Mouse (Mus musculus): ENCODE measurements around the gene Esrrg.

The Esrrg gene

DNA sequence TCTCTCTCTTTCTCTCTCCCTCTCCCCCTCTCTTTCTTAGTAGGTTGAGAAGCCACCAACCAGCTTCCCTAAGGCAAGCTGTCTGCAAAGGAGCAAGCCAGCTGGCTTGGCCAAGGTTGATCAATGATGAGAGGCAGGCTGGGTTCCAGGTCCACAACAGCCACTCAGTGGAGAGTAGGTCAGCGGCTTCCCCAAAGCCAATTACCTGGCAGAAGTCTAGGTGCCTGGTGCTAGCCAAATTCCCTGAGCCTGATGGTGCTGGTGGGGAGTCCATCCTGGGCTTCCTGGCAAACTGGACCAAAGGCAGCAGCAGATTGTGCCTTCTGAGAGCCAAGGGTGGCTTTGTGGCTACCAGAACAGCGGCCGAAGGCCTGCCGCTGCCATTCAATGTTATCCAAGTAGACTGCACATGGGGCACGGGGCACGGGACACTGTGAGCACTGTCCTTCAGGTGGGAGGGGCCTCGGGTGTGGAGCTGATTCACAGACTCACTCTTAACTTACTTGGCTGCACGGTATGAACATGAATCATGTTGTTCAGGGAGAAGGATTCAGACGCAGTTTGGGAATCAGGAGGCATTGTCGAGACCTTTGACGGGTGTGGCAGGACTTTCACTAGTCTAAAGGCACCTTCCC is 469.1 kb downstream of the Esrrg start:
- no peak for DNase-seq (ENCODE audit: low read depth, low spot score)

GRCm38 (mm10) chr1:188080261-188080875 is 471.8 kb downstream of the Esrrg start:
- no peak for DNase-seq (ENCODE audit: low read depth, low spot score)

GRCm38 (mm10) chr1:188082665-188083640 is 474.4 kb downstream of the Esrrg start:
- no peak for DNase-seq (ENCODE audit: low read depth, low spot score)

DNA sequence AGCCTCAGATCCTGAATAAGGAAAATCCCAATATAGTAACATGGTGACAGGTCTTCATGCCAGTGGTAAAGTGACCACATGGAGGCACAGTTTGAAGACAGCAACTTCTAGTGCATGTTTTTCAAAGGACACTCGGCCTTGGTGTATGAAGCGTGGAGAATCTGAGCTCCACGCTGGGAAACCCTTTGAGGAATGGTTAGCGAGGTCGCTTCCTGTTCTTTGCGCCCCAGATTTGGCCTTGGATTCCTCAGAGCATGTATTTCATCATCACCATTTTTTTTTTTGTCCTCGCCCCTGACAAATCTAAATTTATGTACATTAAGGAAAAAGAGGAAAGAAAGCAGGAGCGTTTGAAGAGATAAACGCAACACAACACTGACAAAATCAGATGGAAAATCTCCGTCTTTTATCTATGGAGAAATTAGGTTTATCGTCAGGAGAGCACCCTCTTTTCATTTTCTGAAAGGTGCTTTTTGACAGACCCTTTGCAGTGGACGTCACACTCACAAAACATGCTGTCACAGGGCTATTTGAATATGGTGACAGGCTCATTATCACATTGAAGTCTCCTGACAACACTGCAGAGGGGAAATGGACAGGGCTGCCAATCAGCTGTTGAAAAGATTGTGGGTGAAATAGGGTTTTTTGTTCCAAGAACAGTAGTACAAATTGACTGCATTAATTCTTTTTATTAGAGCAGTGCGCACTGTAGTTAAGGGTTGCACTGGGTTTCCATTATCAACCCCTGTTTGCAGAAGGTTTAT is 476.7 kb downstream of the Esrrg start:
- no peak for DNase-seq (ENCODE audit: low read depth, low spot score)

DNA sequence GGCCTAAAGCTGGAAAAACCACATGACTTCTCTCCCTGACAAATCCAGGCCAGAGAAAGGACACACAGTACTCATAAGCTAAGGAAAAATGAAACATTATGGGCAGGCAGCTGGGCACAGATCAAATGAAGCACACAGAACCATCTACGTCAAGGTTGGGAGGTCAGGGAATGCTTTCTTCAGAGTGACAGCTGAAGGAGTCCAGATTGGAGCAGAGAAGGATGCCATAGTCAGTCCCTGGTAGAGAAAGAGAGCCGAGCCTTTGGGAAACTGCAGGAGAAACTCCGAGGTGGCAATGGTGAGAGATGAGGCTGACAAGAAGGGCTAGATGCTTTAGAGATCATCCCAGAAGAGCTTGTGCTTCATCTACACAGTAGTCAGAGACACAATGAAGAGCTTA is 485.1 kb downstream of the Esrrg start:
- DNase-seq (ENCODE audit: low read depth, low spot score), result no peak

DNA sequence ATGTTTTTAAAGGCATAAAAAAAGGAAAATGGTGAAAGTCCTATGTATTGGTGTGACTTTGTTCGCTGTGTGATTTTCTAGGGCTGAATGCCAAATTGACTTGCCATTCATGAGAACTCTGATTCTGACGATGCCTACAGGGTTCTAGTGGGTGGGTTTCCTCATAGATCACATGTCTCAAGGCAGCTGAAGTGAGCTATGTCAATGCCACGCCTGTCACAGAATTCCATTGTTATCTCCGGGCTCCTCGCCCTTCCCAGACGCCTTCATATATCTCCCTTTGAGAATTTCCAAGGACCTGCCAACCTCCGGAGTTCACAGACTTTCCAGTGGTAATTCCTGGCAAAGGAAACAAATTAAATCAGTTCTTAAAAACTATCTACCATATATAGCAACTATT is 493.2 kb downstream of the Esrrg start:
- DNase-seq (ENCODE audit: low read depth, low spot score), result no peak

DNA sequence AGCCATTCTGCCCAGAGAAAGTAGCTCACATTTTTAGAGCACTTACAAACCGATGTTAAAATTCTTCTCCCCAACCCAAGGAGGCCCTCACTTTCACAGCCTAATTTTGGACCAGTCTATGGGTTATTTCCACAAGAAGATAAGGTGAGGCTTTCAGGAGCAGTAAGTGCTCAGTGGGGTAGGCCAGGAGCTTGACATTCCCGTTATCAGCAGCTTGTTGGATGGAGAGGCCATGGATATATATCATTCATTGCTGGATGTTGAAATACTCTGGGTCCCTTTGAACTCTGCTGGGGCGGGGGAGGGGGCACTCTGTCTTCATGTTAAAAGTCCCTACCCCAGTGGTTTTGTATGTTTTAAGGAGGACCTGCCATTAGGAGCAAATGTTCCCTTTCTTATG is 494.6 kb downstream of the Esrrg start:
- DNase-seq (ENCODE audit: low read depth, low spot score), result no peak

DNA sequence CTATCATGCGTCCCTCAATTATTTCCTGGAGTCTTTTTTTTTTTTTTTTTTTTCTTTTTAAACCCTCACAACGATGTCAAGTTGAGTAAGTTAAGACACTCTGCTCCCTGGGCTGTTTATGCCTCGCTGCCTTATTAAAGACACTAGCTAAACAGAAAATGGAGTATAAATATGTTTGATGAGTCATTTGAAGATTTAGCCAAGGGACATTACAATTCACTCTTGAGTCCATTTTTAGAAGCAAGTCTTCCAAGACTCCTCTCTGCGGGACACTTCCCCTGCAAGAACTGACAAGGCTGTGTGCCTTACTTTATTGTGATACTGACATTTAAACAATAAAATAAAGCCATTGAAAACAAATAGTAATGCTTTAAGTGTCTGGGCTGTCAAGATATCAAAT is 496.9 kb downstream of the Esrrg start:
- DNase-seq (ENCODE audit: low read depth, low spot score), result no peak

DNA sequence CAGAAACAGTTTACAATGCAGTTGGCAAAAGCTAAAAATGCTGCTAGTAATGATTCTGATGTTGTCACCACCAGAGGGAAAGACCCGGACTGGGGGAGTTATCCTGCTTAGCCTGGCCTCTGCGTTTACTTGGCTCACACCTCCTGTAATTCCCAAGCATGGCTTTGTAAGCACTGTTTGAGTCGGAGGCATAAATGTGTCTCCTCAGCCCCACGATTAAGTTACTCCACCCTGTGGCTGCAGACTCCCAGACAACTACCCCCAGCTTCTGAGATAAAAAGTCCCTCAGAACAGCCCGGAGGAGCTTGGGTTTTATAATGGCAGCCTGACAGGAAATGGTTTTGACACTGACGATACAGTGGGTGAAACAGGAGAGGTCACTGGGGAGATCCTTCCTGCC is 499.4 kb downstream of the Esrrg start:
- DNase-seq (ENCODE audit: low read depth, low spot score), result no peak

GRCm38 (mm10) chr1:188111552-188111951 is 503.0 kb downstream of the Esrrg start:
- no peak for DNase-seq (ENCODE audit: low read depth, low spot score)

- DNase-seq (ENCODE audit: low read depth, low spot score), result no peak
Measured at GRCm38 (mm10) chr1:188113240-188113639, 504.6 kb downstream of the Esrrg start.

DNA sequence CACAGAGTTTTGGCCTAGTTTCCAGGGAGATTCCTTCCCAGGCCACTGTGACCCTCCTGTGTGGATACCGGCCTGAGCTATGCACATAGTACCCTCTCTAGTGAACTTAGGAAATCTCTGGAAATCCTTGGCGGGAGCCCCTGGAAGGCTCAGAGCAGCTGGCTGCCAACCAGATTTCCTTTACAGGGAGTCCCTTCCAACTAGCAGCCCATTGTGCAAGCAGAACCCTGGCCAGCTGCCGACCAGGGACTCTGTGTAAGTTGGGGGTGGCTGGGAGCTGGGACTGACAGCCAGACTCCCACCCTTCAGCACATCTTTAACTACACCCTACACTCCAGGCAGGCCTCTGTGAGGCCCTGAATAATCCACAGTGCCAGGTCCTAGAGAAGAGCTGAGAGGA is 509.5 kb downstream of the Esrrg start:
- no peak for DNase-seq (ENCODE audit: low read depth, low spot score)

DNA sequence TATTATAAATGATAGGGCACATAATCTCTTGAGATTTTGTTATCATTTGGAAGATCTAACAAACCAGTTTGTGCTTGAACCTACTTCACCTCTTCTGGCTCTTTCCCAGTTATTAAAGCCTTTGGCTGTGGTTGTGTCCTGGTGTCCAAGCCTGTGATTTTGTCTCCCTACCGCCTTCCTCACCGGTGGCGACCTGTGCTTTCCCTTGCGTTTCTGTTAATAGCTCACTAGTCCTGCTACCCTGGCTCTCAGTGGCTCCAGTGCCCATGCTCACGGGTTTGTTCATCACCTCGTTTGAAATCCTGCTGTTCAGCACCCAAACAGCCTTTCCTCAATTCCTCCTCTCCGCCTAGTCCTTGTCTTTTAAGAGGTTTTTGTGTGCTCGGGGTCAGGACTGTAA is 511.2 kb downstream of the Esrrg start:
- no peak for DNase-seq (ENCODE audit: low read depth, low spot score)

DNA sequence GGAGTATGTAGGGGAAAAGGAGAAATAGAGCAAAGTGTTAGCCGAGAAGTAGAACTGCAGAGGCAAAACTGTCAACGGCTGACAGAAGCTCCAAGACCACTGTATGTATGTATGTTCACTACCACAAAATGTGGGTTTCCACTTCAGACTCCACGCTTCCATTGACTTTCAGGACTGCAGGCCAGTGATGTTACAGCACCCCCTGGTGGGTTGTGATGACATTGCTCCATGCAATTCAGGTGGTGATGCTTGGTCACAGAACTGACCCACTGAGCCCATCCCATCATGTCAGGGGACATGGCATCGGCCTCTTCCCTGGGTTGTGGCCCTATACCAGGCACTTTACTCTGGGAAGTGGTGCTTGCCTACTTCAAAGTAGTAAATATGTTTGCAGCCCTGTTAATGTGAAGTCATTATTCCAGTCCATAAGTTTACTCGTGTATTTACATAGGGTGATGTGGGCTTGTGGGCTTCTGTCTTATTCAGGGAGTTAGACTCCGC is 517.0 kb downstream of the Esrrg start:
- DNase-seq (ENCODE audit: low read depth, low spot score), result no peak

GRCm38 (mm10) chr1:188136126-188136525 is 527.5 kb downstream of the Esrrg start:
- DNase-seq (ENCODE audit: low read depth, low spot score), result no peak

- DNase-seq (ENCODE audit: low read depth, low spot score), result no peak
Measured at GRCm38 (mm10) chr1:188139473-188139872, 530.9 kb downstream of the Esrrg start.

DNA sequence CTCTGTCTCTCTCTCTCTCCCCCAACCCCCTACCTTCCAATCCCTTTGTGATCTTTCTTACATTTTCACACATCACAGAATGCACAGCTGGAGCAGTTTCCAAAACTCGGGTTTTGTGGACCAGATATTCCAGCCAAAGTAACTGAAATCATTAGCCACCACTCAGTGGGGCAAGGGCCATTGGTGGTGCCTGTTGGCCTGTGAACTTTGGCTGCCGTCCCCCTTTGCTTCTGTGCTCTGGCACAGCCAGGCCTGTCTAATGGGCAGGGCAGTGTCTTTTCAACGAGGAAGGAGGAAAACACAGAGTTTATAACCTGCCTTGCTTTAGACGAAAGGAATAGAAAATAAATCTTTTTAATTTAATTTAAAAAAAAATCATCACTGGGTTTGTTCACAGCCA is 531.6 kb downstream of the Esrrg start:
- DNase-seq (ENCODE audit: low read depth, low spot score), result no peak

- DNase-seq (ENCODE audit: low read depth, low spot score), result no peak
Measured at GRCm38 (mm10) chr1:188147381-188148156, 539.0 kb downstream of the Esrrg start.

DNA sequence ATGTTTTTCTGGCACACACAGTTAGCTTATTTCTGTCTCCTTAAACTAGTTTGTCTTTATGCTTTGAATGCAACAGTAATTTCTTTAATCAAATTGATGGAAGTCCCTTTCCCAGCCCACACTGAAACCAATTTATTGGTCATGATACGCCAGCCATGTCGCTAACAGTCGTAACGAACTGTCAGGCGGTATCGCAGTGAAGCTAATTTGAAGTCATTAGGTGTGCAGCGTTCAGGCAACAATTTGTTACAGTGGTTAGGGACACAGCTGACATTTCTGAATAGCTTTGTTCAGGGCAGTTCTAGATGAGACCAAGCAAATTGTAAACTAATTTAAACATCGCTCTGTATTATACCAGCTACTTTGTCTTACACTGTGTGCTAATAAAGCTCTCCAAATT is 542.5 kb downstream of the Esrrg start:
- DNase-seq (ENCODE audit: low read depth, low spot score), result no peak

GRCm38 (mm10) chr1:188152011-188152410 is 543.4 kb downstream of the Esrrg start:
- no peak for DNase-seq (ENCODE audit: low read depth, low spot score)

DNA sequence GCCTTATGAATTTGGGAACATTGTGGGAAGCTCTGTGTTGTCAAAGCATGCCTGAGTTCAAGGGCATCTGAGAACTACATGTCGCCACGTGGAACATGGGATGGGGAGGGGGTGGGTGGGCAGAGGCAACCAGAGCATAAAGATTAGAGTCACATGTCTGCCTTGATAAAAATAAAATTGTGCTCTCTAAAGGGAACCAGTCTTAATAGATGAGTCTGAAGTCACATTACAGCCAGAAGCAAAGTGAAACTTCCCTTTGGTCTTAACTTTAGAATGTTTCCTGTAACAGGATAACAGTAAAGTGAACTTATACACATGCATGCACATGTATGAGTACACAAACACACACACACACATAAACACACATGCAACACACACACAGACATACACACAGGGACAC is 545.1 kb downstream of the Esrrg start:
- no peak for DNase-seq (ENCODE audit: low read depth, low spot score)

Measured in retina, adult 2 months (tissue).